Mouse (Mus musculus): ENCODE results near the gene Hipk2.

The Hipk2 gene

DNA sequence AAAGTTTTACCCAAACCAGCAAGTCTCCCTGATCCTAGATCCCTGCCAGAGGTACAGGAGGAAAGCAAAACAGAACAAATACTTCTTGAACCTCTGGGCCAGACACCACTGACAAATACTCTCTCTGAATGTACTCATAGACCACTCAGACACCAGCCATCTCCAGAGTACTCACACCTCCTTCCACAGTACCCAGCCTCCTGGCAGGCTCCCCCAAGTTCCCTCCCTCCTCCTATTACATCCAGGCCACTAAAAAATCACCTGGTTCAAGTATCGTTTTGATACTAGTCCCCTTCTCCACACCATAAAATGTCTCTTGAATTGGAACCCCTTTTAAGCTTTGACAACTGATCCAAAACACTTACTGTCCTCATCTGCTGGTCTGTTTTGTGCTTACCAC, 8.7 kb downstream of the Hipk2 start:
- no peak for DNase-seq (ENCODE audit: low spot score)

DNA sequence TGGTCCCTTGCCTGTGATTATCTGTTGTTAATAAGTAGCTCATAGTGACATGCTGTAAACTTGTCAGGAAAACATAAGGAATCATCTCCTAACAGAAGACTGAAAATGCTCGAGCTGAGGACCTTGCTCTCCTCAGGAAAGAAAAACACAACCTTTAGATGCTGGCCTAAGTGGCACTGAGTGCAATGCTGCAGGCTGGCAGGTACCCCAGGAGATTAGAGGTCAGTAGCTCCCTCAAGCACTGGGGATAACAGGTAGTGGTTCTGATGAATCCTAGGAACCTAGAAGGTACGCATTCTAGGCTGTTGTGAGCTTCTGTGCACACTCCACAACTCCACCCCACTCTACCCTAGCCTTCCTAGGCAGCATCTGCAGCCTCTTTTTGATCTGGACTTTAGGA, 9.2 kb downstream of the Hipk2 start:
- no peak for DNase-seq (ENCODE audit: low spot score)

DNA sequence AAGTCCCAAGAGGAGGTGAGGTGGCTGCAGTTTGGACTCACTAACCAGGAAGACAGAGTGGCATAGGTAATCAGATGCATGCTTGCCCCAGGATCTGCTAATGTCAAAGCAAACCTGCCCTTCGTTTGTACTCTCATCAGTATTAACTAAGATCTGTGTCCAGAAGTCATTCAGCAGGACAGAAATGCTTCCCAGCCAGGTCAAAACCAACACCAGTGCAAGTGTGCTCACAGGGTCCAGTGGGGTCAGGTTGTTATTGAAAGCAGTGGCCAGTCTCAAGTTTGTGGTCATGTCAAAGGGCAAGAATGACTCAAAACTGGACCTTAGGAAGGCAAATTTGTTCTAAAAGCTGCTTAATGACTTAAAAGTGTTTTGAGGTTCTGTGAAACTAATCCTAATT, 9.6 kb downstream of the Hipk2 start:
- no peak for DNase-seq (ENCODE audit: low spot score)

DNA sequence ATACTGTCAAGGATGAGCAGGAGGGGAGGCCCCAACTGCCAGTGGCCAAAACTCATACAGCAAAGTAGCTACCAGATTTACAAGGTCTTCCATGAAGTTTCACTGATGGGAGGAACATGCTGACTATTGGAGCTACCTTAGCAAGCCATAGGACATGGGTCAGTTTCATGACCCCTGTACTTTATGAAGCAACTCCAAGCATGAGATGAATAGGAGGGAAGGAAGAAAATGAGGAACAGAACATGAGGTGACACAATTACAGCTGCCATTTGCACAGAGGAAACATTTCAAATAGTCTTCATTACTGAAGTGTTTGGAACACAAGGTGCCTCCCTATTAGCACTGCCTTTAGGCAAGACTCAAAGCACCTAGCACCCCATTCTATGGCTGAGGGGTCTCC, 10.2 kb downstream of the Hipk2 start:
- DNase-seq (ENCODE audit: low spot score) = no peak

DNA sequence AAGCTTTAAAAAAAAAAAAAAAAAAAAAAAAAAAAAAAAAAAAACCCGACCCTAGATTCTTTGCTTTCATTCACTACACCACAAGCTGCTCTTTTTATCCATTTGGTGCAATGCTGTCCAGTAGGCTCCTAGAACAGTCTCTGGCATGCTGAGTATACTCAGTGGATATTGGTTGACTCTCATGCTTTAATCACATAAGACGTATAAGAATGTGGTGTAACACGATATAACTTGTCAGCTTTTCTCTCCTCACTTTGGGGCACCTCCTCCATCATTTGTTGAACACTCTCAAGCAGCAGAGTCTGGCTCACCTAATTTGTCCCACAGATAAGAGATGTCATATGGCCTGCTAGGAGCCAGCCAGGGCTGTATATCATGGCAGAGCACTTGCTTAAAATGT, 12.4 kb downstream of the Hipk2 start:
- no peak for DNase-seq (ENCODE audit: low spot score)

DNA sequence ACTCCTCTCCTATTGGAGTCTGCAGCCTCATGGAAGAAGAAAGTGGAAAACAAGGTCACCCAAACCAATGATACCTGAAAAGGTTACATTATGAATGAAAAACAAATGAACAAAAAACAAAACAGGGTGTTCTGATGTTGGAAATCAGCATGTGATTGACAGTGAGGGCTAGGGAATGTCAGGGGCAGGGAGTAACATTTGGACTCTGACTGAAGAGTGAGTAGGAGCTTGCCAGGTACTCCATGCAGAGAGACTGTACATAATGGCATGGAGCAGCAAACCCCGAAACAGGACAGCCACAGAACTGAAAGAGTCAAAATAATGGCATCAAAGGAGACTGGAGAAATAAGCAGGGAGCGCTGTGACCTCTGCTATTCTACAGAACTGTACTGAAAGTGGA, 15.7 kb downstream of the Hipk2 start:
- no peak for DNase-seq (ENCODE audit: low spot score)

- DNase-seq (ENCODE audit: low spot score) = no peak
These were observed 16.1 kb downstream of the Hipk2 start for GRCm38 (mm10) chr6:38859819-38860218.

DNA sequence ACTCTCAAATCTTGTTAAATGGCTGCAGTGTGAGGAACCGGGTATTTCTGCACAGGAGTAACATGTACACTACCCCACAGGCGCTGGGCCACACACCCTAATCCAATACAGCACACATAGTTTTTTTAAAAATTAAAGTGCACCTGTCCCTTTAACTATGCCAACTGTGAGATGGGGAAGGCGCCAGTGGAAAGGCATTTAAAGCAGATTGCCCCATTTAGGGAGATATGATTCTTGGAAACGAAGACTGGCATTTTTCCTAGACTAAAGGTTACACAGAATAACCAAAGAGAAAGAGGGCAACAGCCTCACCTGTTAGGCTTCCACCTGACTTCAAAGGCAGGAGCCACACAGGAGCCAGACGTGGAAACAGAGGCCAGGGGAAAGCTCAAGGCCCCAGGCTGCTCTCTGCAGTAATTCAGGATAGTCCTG, 22.4 kb downstream of the Hipk2 start:
- no peak for DNase-seq (ENCODE audit: low spot score)

- no peak for DNase-seq (ENCODE audit: low spot score)
These were observed 24.2 kb downstream of the Hipk2 start for GRCm38 (mm10) chr6:38851740-38852139.

DNA sequence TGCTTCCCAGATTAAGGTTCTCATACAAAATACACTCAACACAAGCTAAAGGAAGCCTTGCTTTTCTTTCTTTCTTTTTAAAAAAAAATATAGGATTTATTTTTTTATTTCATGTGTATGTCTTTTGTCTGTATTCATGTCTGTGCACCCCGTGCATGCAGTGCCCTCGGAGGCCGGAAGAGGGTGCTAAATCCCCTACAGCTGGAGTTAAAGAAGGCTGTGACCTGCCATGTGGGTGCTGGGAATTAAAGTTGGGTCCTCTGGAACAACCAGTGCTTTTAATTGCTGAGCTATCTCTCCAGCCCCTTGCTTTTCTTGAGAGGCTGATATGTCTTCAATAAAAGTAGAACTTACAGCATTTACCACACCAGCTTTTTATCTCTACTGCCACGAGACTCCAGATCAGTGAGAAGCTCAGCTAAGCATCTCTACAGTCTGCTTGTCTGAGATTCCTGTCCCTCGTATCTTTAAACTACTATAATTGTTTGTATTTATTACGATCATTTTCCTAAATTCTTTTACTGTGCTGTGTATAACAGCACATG, 25.2 kb downstream of the Hipk2 start:
- no peak for DNase-seq (ENCODE audit: low spot score)

- DNase-seq (ENCODE audit: low spot score) = no peak
These were observed 27.7 kb downstream of the Hipk2 start for GRCm38 (mm10) chr6:38847958-38848910.

DNA sequence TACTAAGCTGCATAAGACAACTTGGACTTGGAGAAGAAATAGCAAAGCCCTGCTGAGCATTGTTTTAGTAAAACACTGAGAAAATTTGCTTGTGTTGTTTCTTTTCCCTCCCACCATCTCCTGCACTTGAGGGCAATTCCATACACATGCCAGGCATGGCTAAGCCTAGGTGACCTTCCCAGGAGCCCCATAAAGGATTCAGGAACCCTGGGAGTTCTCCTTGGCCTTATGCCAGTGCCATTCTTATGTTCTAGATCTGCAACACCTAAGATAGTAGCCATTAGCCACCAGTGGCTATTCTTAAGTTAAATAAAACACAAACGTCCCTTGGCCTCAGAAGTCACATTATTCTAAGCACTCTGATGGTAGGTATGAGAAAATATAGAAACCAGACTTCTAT, 28.5 kb downstream of the Hipk2 start:
- no peak for DNase-seq (ENCODE audit: low spot score)

- DNase-seq (ENCODE audit: low spot score) = no peak
These were observed 29.4 kb downstream of the Hipk2 start for GRCm38 (mm10) chr6:38846330-38847195.

- DNase-seq (ENCODE audit: low spot score) = no peak
These were observed 30.1 kb downstream of the Hipk2 start for GRCm38 (mm10) chr6:38845876-38846275.

DNA sequence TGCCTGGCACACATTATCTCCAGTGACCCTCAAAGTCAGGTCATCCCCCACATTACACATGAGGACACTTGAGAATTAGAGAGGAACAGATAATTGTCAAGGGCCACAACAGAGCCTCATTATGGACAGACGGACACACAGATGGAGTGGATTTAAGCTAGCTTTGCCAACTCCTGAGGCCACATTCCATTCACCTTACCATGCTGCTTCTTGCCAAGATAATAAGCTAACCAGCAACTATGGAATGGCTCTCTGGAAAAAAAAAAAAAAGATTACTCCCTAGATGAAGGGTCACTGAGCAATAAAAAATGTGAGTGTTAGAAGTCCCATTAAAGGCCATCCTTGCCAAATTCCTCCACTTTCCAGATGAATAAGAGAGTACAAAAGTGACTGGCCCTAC, 30.8 kb downstream of the Hipk2 start:
- no peak for DNase-seq (ENCODE audit: low spot score)

- DNase-seq (ENCODE audit: low spot score) = no peak
These were observed 34.4 kb downstream of the Hipk2 start for GRCm38 (mm10) chr6:38841551-38841950.

GRCm38 (mm10) chr6:38840780-38841179, 35.2 kb downstream of the Hipk2 start:
- no peak for DNase-seq (ENCODE audit: low spot score)

DNA sequence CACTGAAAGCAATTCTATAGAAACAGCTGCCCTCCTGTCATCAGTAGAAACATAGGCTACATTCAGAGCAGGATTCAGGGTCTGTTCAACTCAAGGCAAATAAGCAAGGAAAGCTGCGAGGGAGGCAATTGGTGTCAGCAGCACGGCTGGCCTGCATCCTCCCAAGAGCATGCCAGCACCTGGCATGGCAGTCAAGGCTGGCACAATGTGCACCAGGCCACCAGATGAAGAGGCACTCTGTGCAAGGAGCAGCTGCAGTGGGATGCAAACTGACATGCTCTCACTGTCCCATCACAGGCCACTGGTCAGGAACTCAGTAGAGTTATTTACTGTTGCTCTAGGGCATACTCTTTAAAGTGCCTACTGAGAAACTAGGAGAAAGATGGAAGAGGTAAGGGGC, 35.6 kb downstream of the Hipk2 start:
- no peak for DNase-seq (ENCODE audit: low spot score)

DNA sequence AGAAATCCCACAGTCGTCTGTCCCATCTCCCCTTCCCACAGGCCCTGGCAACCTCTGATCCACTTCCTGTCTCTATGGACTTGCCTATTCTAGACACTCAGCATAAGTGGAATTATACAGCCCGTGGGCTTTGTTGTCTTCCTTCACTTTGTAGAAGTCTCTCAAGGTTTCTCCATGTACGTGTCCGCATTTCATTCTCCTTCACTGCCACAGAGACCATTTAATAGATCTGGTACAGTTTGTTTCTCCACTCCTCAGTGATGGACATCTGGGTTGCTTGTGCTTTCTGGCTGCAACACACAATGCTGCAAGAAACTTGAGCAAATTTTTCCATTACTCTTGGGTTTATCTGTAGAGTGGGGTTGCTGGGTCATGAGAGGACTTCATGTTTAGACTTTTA, 36.1 kb downstream of the Hipk2 start:
- DNase-seq (ENCODE audit: low spot score) = no peak

DNA sequence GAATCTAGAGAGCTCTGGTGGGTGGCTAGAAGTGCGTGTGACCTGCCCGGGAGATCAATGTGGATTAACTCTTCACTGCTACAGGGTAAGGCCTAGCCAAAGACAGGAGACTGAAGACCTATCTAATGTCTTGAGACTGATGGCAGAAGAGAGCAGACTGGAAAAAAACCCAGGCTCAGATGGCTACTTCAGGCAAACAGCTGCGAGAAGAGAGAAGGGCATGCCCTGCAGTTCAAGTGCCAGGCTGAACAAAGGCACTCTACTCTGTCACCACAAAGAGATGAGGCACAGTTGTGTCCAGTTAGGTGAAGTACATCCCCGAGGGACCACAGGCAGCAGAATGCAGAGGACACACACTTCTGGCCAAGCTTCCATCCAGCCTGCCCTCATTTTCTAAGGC, 37.9 kb downstream of the Hipk2 start:
- DNase-seq (ENCODE audit: low spot score) = no peak

- no peak for DNase-seq (ENCODE audit: low spot score)
These were observed 40.7 kb downstream of the Hipk2 start for GRCm38 (mm10) chr6:38835217-38835616.

- DNase-seq (ENCODE audit: low spot score) = no peak
These were observed 41.2 kb downstream of the Hipk2 start for GRCm38 (mm10) chr6:38834727-38835126.

DNA sequence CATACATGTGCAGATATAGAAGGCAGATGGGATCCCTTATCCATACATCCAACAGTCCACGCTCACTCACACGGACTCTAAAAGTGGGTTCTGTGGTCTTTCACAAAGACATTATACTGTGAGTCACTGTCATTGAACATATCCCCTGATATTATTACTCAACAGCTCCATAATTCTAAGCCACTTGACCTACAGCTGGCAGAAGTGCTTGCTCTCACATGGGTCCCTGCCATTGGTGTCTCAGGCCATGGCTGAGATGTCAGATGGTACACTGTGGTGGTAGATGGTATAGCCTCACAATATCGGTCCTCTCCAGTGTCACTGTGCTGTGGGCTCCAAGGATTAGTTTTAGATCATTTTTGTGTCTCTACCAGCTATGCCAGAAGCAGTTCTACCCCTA, 42.2 kb downstream of the Hipk2 start:
- no peak for DNase-seq (ENCODE audit: low spot score)
